Mouse (Mus musculus) adrenal gland, adult 2 months (tissue): Measurements from ENCODE around the gene Zfand2b. TPM values are rescaled to one million over a fixed set of nuclear protein-coding genes. Genes with fewer than 3 reads are reported as not detected.
A peak's percentile ranks its signal among the peaks of the same experiment; 100 is the strongest.

Source experiments
- DNase-seq: peaks from one replicate; pipeline ENCODE4 v3.0.0; 2021
- polyA plus RNA-seq: library from polyadenylated mRNA; depleted of rRNA; stranded (reverse); fragments of >200 nt; gene quantifications from 2 replicates; pipeline ENCODE4 v1.2.3, GENCODE M21; 2012
- total RNA-seq, 2 experiments: library from RNA; stranded (reverse); gene quantifications; 2 replicates each; pipeline ENCODE4 v1.2.3; 2021

Gene Zfand2b
- total and polyA plus RNA-seq, 3 experiments, result 33.1 to 68.5 (median 36.8) TPM

DNA sequence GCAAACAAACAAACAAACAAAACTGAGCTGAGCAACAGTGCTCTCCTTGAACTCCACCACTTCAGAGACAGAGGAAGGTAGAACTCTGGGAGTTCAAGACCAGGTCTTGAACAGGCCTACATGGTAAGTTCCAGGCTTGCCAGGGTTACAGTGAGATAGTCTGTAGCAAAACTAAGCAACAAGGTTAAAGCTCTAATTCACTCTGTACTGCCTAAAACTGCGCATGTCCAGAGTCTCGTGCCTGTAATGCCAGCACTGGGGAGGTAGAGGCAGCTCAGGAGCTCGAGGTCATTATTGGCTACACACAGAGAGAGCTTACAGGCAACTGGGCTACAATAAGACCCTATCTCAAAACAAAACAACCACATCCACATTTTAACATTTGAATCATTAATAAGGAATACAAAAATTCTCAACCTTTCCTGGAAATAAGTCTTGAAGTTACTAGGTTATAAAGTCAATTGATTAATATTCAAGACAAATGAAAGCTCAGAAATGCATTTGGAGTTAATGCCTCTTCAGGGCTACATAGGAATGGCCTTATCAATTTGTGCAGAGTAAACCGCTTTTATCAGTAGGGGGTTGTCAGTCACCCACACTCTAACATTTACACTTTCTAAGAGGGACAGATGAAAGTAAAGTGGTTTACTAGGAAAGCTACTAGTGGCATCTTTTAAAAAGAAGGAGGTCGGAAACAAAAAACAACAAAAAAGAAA, 8.7 kb upstream of the Zfand2b start:
- no peak for DNase-seq

GRCm38 (mm10) chr1:75160256-75160617, 8.2 kb upstream of the Zfand2b start:
- DNase-seq, result no peak

GRCm38 (mm10) chr1:75168093-75168471, 364 bp upstream of the Zfand2b start:
- no peak for DNase-seq

GRCm38 (mm10) chr1:75179334-75180104, 11.1 kb downstream of the Zfand2b start:
- peak; percentile 73 for DNase-seq

- peak; percentile 93 for DNase-seq
These were observed 11.7 kb downstream of the Zfand2b start, which contains the start of gene Abcb6 for GRCm38 (mm10) chr1:75180105-75180590. Abcb6 (minus strand) TSS chr1:75180392.

GRCm38 (mm10) chr1:75180741-75181140, 12.3 kb downstream of the Zfand2b start:
- DNase-seq, result no peak

- DNase-seq, result no peak
These were observed 13.0 kb downstream of the Zfand2b start for GRCm38 (mm10) chr1:75181377-75181870.

GRCm38 (mm10) chr1:75182160-75182559, 13.7 kb downstream of the Zfand2b start:
- no peak for DNase-seq

DNA sequence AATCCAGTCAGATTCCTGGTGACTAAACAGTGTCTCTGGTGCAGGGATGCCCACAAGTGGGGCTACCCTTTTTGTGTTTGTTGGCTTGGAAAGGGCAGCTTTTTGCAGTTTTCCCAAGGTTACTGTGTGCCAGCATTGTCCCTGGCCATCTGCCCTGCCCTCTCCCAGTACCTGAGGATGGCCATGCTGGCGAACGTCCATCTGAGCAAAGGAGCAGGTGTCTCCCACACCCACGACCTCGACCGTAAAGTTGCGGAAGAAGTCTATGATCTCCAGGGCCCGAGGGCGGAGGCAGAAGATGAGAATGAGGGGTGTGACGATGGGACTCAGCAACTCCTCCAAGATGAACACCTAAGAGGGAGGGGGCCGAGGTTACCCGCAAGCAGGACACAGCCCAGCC, 17.0 kb downstream of the Zfand2b start:
- DNase-seq, result no peak

DNA sequence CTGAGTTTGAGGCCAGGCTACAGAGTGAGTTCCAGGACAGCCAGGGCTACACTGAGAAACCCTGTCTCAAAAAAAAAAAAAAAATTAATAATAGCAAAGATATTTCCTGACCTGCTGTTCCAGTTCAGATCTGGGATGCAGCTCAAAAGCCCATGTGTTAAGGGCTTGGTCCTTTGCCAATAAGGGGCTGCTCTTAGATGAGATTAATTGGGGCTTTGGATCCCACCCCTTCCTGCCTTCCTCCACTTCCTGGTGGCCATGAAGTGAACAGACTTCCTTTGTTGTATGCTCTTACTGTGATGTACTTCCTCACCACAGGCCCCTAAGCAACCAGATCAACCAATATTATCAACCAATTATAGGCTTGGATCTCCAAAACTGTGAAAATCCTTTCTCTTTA, 18.7 kb downstream of the Zfand2b start:
- DNase-seq, result no peak

GRCm38 (mm10) chr1:75187914-75188483, 19.6 kb downstream of the Zfand2b start:
- no peak for DNase-seq

- DNase-seq, result no peak
These were observed 22.1 kb downstream of the Zfand2b start for GRCm38 (mm10) chr1:75190577-75190976.

GRCm38 (mm10) chr1:75191258-75191621, 22.8 kb downstream of the Zfand2b start:
- no peak for DNase-seq

DNA sequence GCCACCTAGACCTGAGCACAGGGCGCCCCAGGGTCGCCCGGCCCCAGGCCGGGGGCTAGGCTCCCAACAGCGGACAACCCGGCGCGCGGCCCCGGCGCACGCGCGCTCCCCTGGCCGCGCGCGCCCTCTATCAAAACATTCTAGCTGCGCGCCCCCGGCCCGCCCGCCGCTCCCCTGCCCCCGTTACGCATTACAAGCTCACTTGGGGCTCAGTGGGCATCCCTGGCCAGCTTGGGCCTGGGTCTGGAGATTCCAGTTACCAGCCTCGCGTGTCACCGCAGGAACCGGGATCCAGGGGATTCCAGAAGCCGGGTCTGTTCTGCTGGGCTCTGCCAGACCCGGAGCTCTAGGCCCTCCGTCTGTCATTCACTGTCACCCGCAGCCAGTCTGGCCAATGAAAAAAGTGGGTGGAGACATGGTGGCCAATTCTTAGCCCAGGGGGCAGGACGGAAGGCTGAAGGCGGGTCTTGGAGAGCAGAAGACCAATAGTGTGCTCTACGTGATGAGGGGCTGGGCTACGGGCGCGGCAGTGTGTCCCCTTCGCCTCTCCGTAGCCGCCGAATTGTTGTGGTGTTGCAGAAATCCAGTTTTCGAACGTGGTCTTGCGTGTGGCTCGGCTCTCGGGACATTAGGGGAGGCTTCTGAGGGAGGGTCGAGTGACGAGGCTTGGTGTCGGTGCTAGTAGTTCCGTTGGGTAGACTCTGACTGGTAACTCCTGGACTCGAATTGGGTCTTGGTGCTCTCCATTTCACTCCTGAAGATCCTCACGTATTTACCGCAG, 23.4 kb downstream of the Zfand2b start, which contains the start of the genes Ankzf1 and Atg9a:
TSS of gene Ankzf1 (plus strand) at position 530 of the 781 bp plus-strand sequence.
TSS of gene Atg9a (minus strand) at position 575 of the 781 bp plus-strand sequence.
- DNase-seq, result peak; percentile 98

GRCm38 (mm10) chr1:75192452-75192851, 24.0 kb downstream of the Zfand2b start:
- peak; percentile 70 for DNase-seq

DNA sequence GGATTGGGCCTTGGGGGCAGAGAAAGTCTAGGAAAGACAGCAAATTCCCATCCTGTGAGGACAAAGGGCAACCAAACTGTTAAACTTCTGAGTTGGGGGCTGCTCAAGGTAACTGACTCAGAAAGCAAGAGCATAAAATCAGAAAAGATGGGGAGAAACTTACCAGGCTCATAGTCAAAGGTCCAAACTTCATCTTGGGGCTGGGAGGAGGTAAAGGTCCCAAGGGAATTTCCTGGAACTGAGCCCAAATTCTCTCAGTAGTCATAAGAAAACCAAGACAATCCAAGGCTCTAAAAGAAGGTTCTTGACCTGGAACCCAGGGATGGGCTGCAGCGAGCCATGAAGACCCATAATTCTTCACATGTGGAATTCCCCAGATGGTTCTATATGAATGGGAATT, 32.8 kb downstream of the Zfand2b start:
- no peak for DNase-seq

GRCm38 (mm10) chr1:75208967-75209678, 40.7 kb downstream of the Zfand2b start:
- DNase-seq, result peak; percentile 69

GRCm38 (mm10) chr1:75210136-75211087, 42.0 kb downstream of the Zfand2b start, which contains the start of the genes Glb1l and Stk16:
Glb1l (minus strand) TSS chr1:75210813.
Stk16 (plus strand) TSS chr1:75210838.
- peak; percentile 96 for DNase-seq

DNA sequence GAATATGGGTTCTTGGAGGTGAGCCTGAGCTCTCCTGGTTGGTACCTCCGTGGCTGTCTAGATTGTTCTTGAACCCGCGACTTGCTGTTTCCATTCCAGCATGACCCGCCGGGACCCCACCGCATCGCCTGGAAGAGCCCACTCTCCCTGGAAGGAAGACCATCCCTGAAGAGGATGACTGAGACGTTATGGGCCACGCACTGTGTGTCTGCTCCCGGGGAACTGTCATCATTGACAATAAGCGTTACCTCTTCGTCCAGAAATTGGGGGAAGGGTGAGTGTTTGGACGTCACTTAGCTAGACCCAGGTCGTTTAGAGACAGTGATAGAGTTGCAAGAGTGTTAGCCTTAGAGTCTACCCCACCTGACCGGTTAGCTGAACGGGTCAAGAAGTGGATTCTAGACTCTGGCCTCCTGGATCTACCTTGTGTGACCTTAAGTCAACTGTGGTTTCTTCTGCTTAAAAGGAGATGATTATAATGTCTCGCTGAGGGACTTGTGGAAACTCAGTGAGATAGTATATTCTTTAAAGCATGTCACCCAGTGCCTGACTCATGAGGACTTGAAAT, 42.8 kb downstream of the Zfand2b start:
- no peak for DNase-seq
